Mouse (Mus musculus) hindbrain, embryonic 10.5 days (tissue): ENCODE measurements around the gene Smoc2. TPM values are rescaled to one million over a fixed set of nuclear protein-coding genes. Genes with fewer than 3 reads are reported as not detected.

ENCODE experiments used
- DNase-seq: peaks from one replicate; pipeline ENCODE4 v3.0.0-alpha.2; 2017; ENCODE audit warnings: low spot score
- H3K27ac ChIP-seq: fragments of 300-500 bp; sonication (generic); 2 replicates; pipeline ENCODE4 v1.5.1; 2016; ENCODE audit warnings: mild to moderate bottlenecking, moderate library complexity
- H3K27me3 ChIP-seq: fragments of 300-500 bp; sonication (generic); 2 replicates; pipeline ENCODE4 v1.6.1; 2016; ENCODE audit warnings: mild to moderate bottlenecking; ENCODE audit not compliant: poor library complexity, insufficient read depth, severe bottlenecking
- H3K36me3 ChIP-seq: fragments of 300-500 bp; sonication (generic); 2 replicates; pipeline ENCODE4 v1.6.1; 2016; ENCODE audit warnings: mild to moderate bottlenecking, moderate library complexity
- H3K4me1 ChIP-seq: fragments of 300-500 bp; sonication (generic); replicated peaks from 2 replicates; pipeline ENCODE4 v1.6.1; 2016; ENCODE audit warnings: mild to moderate bottlenecking
- H3K4me3 ChIP-seq: fragments of 300-500 bp; sonication (generic); 2 replicates; pipeline ENCODE4 v1.5.1; 2016; ENCODE audit warnings: mild to moderate bottlenecking, moderate library complexity
- H3K9me3 ChIP-seq: fragments of 300-500 bp; sonication (generic); 2 replicates; pipeline ENCODE4 v1.6.1; 2016; ENCODE audit warnings: mild to moderate bottlenecking, moderate library complexity
- WGBS: fragments of 180-500 bp; shearing (Covaris S2); methylation state at CpG from one replicate; pipeline ENCODE4 v1.1.7; 2016; 5-methylcytosine and 5-hydroxymethylcytosine counted together
- polyA plus RNA-seq: library from polyadenylated mRNA; unstranded; fragments of >200 nt; fragmentation: Nextera tagmentation; extraction: Ambion mirVana; gene quantifications from 2 replicates; pipeline ENCODE4 v1.2.1, GENCODE M21; 2016

Gene Smoc2
- polyA plus RNA-seq, result 3.6 and 7.9 TPM in 2 replicates

DNA sequence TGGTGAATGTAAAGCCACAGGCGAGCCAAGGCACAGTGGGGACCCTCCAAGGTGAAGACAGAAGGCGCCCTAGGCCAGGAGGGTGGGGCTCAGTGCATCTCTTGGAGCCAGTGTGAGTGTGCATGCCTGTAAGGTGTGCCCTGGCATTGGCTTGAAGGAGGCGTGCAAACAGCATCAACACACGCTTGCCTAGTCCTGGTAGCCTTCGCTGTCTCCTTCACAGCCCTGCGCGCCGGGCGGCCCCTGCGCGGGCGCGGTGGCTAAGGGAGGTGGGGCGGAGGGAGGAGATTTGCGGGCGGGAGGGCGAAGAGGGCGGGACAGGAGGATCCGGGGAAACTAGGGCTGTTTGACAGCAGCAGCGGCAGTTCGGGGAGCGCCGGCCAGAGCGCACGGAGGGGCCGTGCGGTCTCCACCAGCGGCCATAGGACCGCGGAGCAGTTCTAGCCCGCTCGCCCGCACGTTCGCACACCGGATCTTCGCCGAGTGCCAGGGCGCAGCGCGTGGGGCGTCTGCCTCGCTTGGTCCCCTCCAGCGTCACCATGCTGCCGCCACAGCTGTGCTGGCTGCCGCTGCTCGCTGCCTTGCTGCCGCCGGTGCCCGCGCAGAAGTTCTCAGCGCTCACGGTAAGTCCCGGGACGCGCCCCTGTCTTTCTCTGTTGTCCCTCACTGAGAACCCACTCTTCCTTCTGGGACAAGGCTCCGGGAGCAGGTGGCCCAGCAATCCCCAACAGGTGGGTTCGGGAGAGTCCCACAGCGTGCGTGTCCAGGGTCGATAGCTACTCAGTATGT is at the start of gene Smoc2:
Gene Smoc2, plus strand, starts transcription at position 330 of the 789 bp plus-strand sequence.
- Histone ChIP-seq H3K36me3 (no peaks in the 10 kb centered on the region), H3K9me3 (no peaks in the 10 kb centered on the region), H3K4me3 (peak within 1 kb of the TSS; percentile 60), H3K27me3 (peaks cover 89% of the 10 kb centered on the region), H3K27ac (no peak within 1 kb of the TSS), H3K4me1 (peaks cover 29% of the 10 kb centered on the region)
- DNase-seq, result peak; percentile 51
- under 1% methylated on average over 58 of the region's 61 CpGs for WGBS

DNA sequence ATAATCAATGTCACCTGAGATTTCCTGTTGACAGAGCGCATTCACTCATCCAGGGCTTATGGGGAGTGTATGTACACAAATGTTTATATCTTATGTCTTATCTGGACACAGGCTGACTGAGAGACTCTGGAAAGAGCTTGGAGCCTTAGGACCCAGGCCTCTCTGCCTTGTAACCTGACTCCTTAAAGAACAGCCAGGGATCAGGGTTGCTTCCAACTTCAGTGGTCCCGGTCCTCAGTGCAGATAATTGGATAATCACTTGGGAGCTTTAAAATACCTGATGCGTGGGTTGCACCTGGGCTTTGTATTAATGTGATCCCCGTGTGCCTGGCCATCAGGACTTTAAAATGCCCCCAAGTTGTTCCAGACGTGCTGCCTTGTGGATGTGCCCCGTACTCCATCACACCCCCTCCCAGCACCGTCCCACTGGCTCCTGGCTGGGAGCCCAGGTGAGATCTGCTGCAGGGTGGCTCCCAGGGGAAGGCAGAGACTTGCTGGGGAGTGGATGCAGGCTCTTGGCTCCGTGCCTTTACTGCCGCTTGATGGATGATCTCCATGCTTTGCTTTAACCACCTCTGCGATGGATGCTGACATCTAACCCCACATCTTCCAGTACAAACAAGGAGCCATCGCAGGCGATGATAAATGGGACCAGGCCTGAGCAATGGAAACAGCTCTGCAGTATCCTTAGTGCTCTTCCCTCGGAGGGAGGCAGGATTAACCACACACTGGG is 48.4 kb upstream of the Smoc2 start:
- Histone ChIP-seq H3K27me3 (peaks cover 17% of the 10 kb centered on the region; the same call in 1 of the 2 replicates), H3K4me1 (peaks cover 30% of the 10 kb centered on the region), H3K27ac (no peak overlapping the region), H3K9me3 (no peaks in the 10 kb centered on the region), H3K36me3 (no peaks in the 10 kb centered on the region), H3K4me3 (no peak overlapping the region)
- WGBS, result 23% methylated on average over 13 of the region's 13 CpGs
- DNase-seq, result no peak

DNA sequence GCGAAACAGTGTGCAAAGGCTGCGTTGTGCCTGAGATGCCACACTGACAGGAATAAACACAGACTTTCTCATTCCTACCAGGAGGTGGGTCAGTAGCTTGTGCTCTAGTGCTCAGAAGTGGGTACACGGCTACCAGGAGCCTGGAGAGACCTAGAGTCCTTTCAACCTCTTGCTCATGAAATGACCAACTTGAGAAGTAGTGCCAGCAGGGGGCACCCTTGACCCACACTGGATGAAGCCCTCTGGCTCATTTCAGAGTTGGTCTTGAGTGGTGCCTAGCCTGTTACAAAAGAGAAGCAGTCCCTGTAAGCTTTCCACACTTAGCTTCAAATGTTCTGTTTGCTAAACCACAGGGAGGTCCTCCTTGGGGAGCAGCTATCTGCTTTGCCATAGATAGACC is 46.7 kb upstream of the Smoc2 start:
- Histone ChIP-seq H3K27ac (no peak overlapping the region), H3K4me3 (no peak overlapping the region), H3K27me3 (peaks cover 17% of the 10 kb centered on the region; the same call in 1 of the 2 replicates), H3K4me1 (peaks cover 18% of the 10 kb centered on the region), H3K36me3 (no peaks in the 10 kb centered on the region), H3K9me3 (no peaks in the 10 kb centered on the region)
- DNase-seq, result peak; percentile 85
- WGBS, result 58% methylated on average over 3 of the region's 3 CpGs

DNA sequence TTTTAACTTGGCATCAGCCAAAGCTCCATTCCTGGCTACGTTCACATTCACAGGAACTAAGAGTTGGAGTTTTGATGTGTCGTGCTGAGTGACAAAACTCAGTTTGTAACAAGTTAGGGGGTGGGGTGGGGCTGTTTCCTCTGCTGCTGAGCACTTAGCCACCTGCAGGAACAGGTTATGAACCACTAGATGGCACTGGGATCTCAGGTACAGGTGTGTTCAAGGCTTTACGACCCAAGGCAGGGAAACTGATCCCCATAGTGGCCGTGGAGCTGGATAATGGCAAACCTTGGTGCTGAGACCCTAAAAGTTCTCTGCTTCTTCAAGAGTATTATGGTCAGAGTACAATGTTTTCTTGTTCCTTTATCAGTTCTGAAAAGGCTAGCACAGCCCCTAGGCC is 45.6 kb upstream of the Smoc2 start:
- 53% methylated on average over 4 of the region's 4 CpGs for WGBS
- H3K27me3 ChIP-seq, result peaks cover 17% of the 10 kb centered on the region; the same call in 1 of the 2 replicates
- DNase-seq, result no peak
- peaks cover 15% of the 10 kb centered on the region for H3K4me1 ChIP-seq
- H3K9me3 ChIP-seq, result no peaks in the 10 kb centered on the region
- H3K27ac ChIP-seq, result no peak overlapping the region
- H3K36me3 ChIP-seq, result no peaks in the 10 kb centered on the region
- H3K4me3 ChIP-seq, result no peak overlapping the region

DNA sequence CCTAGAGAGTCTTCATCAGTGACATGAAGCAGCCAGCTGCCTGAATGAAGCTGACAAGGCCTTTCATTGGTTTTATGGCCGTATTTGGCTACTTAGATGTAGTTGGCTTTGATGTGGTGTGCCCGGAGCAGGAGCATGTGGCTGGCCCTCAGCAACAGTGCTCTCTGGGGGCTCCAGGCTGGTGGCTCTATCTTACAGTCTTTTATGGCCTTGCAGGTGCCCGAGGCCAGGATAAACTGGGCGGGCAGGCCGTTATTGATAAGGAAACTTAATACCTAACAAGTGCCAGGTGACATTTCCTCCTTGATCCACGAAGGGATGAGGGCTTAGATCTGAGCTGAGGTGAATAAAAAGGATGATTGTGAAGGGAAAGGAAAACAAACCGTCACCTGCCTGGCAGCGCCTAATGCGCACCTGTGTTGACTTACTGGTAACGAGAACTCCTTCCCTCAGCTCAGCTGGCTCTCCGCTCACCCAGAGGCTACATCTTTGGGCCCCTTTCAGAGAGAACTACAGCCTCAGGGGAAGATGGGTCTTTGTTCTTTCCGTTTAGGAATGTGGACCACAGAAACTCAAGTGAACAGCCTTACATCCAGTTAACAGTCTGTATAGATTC is 44.4 kb upstream of the Smoc2 start:
- WGBS, result 72% methylated on average over 12 of the region's 12 CpGs
- no peak for DNase-seq

DNA sequence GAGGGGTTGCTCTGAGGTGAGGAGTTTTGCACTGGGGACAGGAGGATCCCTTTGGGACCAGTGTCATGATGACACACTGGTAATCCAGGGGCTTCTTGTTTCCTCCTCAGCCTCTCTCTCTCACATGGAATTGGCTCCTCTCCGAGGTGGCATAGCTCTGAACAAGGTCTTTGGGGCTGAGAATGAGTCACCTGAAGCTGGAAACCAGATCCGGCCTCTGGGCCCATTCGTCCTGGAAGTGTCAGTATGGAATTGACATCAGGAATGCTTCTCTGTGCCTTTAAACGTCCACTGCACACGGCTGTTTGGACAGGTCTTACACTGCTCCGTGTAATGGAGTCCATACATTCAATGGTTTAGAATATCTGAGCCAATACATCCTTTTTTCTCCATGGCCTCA is 42.2 kb upstream of the Smoc2 start:
- peaks cover 7% of the 10 kb centered on the region; the same call in 1 of the 2 replicates for H3K27me3 ChIP-seq
- 73% methylated on average over 6 of the region's 6 CpGs for WGBS
- no peak for DNase-seq

More for the DNA sequence above, 44.4 kb upstream of the Smoc2 start:
- Histone ChIP-seq H3K4me3 (no peak overlapping the region), H3K27ac (no peak overlapping the region), H3K36me3 (no peaks in the 10 kb centered on the region), H3K27me3 (peaks cover 17% of the 10 kb centered on the region; the same call in 1 of the 2 replicates), H3K4me1 (peaks cover 15% of the 10 kb centered on the region), H3K9me3 (no peaks in the 10 kb centered on the region)

DNA sequence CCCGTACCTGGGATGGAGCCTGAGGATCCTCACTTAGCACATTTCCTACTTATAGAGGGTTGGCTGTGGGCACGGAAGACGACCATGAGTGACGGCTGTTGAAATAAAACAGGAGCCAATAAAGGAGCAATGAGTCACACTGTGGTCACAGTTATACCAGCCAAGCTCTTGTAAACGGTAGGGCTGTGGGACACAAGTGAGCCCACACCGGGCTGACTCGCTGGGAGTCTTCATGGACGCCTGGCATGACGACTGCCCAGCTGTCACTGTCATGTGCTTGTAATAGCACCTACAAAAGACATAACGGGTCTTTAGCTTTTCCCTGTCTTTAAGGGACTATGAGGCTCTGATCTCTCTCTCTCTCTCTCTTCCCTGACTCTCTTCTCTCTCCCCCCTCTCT is 39.3 kb upstream of the Smoc2 start:
- Histone ChIP-seq H3K36me3 (no peaks in the 10 kb centered on the region), H3K4me1 (no peaks in the 10 kb centered on the region), H3K4me3 (no peak overlapping the region), H3K27me3 (0 out of 2 replicates have a peak, but pooled peaks cover 3% of the 10 kb centered on the region), H3K9me3 (no peaks in the 10 kb centered on the region), H3K27ac (no peak overlapping the region)
- WGBS, result 90% methylated on average over 10 of the region's 10 CpGs
- DNase-seq, result no peak

More for the DNA sequence above, 42.2 kb upstream of the Smoc2 start:
- Histone ChIP-seq H3K27ac (no peak overlapping the region), H3K9me3 (no peaks in the 10 kb centered on the region), H3K36me3 (no peaks in the 10 kb centered on the region), H3K4me3 (no peak overlapping the region), H3K4me1 (no peaks in the 10 kb centered on the region)

DNA sequence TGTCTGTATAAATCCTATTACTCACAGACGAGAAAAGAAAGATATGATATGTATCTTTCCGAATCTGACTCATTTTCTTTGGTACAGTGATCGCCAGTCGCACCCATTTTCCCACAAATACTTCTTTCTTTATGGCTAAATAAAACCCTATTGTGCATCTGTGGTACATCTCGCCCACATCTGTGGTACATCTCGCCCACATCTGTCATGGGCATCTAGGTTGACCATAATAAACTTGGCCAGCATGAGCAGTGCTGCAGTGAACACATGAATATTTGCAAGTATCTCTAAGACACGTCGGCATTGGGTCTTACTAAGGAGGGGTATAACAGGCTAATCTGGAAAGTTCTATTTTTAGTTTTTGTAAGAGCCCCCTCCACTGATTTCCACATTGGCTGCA is 36.7 kb upstream of the Smoc2 start:
- H3K27me3 ChIP-seq, result 0 out of 2 replicates have a peak, but pooled peaks cover 3% of the 10 kb centered on the region
- no peaks in the 10 kb centered on the region for H3K4me1 ChIP-seq
- H3K36me3 ChIP-seq, result no peaks in the 10 kb centered on the region
- no peaks in the 10 kb centered on the region for H3K9me3 ChIP-seq
- H3K27ac ChIP-seq, result no peak overlapping the region
- no peak for DNase-seq
- 92% methylated on average over 8 of the region's 8 CpGs for WGBS
- H3K4me3 ChIP-seq, result no peak overlapping the region

DNA sequence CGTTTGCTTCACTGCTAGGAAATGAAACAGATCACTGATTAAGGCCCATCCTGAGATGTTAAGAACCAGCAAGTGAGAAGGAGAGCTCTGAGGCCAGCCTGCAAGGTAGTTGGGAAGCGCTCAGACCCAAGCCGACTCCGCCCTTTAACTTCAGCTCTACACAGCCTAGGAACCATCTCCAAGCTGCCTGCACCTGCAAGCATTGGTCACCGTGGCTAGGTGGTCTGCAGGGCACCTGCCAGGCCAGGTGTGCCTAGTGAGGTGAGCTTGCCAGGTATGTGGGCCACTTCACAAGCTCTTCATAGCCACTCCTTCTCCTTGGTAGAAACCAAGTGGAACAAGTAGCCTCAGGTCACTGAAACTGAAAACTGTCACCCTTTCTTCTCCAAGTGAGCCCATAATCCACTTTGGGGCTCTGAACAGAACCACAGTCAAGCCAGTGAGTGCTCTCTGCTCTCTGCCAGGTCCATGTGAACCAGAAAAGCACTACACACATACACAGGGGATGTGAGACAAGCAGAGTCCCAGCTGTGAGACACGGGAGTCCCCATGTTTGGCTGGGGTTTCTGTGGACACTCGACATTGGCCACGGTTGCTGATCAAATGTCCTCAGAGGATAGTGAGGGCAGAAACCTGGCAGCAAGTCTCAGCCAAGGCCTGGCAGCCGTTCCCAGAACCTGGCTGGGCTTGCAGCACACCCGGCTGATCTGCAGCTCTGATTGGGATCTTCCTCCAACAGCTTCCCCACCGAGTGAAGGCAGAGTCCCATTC is 34.9 kb upstream of the Smoc2 start:
- no peaks in the 10 kb centered on the region for H3K9me3 ChIP-seq
- H3K27ac ChIP-seq, result no peak overlapping the region
- WGBS, result 72% methylated on average over 11 of the region's 11 CpGs
- H3K4me3 ChIP-seq, result no peak overlapping the region
- H3K4me1 ChIP-seq, result no peaks in the 10 kb centered on the region
- H3K36me3 ChIP-seq, result no peaks in the 10 kb centered on the region
- DNase-seq, result no peak
- 0 out of 2 replicates have a peak, but pooled peaks cover 3% of the 10 kb centered on the region for H3K27me3 ChIP-seq

DNA sequence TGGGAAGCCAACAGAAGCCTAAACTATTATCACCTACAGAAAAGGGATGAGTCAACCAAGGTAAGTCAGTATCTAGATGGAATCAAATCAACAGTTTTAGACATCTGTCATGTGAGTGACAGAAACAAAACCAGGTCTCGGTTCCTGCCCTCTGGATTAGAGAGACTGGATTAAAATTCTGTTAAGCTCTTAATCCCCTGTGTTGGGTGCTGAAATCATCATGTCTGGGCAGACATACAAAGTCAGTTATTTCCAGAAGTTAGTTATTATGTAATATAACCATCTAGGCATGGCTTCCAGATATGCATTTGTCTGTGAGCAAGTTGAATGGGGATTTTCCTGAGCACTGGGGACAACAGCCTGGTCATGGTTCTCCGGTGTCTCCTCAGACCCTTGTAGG is 33.0 kb upstream of the Smoc2 start:
- no peak for DNase-seq
- Histone ChIP-seq H3K27ac (no peak overlapping the region), H3K4me3 (no peak overlapping the region), H3K4me1 (no peaks in the 10 kb centered on the region), H3K9me3 (no peaks in the 10 kb centered on the region), H3K36me3 (no peaks in the 10 kb centered on the region), H3K27me3 (0 out of 2 replicates have a peak, but pooled peaks cover 3% of the 10 kb centered on the region)
- 92% methylated on average over 2 of the region's 2 CpGs for WGBS

DNA sequence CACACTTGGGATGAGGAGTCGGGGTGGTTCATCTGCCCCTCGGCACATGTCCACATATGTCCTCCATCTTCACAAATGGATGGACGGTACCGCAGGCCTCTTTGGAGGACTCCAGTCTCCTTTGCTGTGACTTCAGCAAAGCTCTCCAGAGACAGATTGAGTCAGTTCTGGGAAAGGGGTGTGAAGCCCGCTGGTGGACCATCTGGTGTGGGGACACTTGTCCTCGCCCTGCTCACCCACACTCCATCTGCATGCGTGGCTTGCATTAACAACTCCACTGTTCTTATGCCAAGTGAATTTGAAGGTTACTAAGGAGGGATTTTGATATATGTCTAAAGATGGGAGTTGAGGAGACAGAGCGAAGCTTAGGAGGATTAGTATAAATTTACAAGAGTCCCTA is 31.4 kb upstream of the Smoc2 start:
- Histone ChIP-seq H3K4me3 (no peak overlapping the region), H3K27me3 (0 out of 2 replicates have a peak, but pooled peaks cover 3% of the 10 kb centered on the region), H3K9me3 (no peaks in the 10 kb centered on the region), H3K36me3 (no peaks in the 10 kb centered on the region), H3K4me1 (no peaks in the 10 kb centered on the region), H3K27ac (no peak overlapping the region)
- 90% methylated on average over 8 of the region's 8 CpGs for WGBS
- DNase-seq, result no peak

DNA sequence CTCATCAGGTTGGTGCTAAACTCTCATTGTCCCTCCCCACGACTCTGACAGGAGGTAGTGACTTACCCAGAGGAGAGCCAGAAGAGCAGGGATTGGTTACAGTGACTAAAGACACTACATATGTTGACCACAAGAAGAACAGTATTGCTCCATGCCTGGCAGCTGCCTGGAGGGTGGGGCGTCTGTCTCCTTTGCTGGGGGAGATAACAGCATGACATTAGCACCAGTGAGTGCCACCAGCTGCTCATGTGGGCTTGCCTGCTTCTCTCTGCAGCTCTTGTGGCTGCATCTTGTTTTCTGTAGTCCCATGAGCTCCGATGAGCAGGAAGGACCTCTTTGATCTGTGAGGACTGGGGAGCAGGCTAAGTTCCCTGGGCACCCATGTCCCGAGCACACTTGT is 29.7 kb upstream of the Smoc2 start:
- Histone ChIP-seq H3K9me3 (no peaks in the 10 kb centered on the region), H3K27me3 (no peaks in the 10 kb centered on the region), H3K4me1 (no peaks in the 10 kb centered on the region), H3K27ac (no peak overlapping the region), H3K4me3 (no peak overlapping the region), H3K36me3 (no peaks in the 10 kb centered on the region)
- no peak for DNase-seq
- WGBS, result 69% methylated on average over 4 of the region's 4 CpGs
